Mouse (Mus musculus): Measurements from ENCODE around the gene Pex11b.

- no peak for TF ChIP-seq GATA1 (IDR thresholded peaks at IDR 0.05; ENCODE audit: low read length)
- TF ChIP-seq TAL1 (IDR thresholded peaks at IDR 0.05; ENCODE audit: low read length): no peak
Measured at GRCm38 (mm10) chr3:96636448-96636847, 1.3 kb downstream of the Pex11b start.
